Comparison of ENCODE assay signal across 8 mouse cellular contexts in genomic region chr9:65724471-65725290, GRCm38 (mm10). TPM values are rescaled to one million over a fixed set of nuclear protein-coding genes. Genes with fewer than 3 reads are reported as not detected.
A peak's percentile ranks its signal among the peaks of the same experiment; 100 is the strongest.
DNase-seq lines count a peak whose midpoint lies in the region; ATAC-seq lines count a peak whose summit lies in the region.

No protein-coding gene starts in this region.

- H3K9me3 ChIP-seq in neural tube, embryonic 11.5 days (ENCODE audit: control insufficient read depth, low read length) = no peaks in the 10 kb centered on the region
- no peaks in the 10 kb centered on the region for H3K9me3 ChIP-seq in forebrain, embryonic 15.5 days
- H3K9me3 ChIP-seq in hindbrain, embryonic 12.5 days (replicated peaks) = no peaks in the 10 kb centered on the region
- H3K9me3 ChIP-seq in midbrain, embryonic 12.5 days = no peaks in the 10 kb centered on the region

- no peak overlapping the region for H3K9ac ChIP-seq in neural tube, embryonic 11.5 days (ENCODE audit: low read length)
- peak overlapping the region; percentile 5; the same call in 1 of the 2 replicates for H3K9ac ChIP-seq in forebrain, embryonic 15.5 days (replicated peaks)
- H3K9ac ChIP-seq in hindbrain, embryonic 12.5 days = peak overlapping the region; percentile 10; the same call in 1 of the 2 replicates
- H3K9ac ChIP-seq in midbrain, embryonic 12.5 days (replicated peaks) = peak overlapping the region; percentile 28; the same call in 1 of the 2 replicates

- 55% methylated on average over 8 of the region's 8 CpGs for WGBS in neural tube, embryonic 11.5 days
- 7% methylated on average over 8 of the region's 8 CpGs for WGBS in forebrain, embryonic 15.5 days
- 28% methylated on average over 8 of the region's 8 CpGs for WGBS in hindbrain, embryonic 12.5 days
- WGBS in midbrain, embryonic 12.5 days = 13% methylated on average over 8 of the region's 8 CpGs

- no peak for ATAC-seq in neural tube, embryonic 11.5 days (ENCODE audit: insufficient read depth, low FRiP score, low TSS enrichment)
- peak; percentile 82 for ATAC-seq in forebrain, embryonic 15.5 days (replicated peaks)
- ATAC-seq in hindbrain, embryonic 12.5 days (ENCODE audit: low FRiP score) = no peak; the same call in 1 of the 2 replicates
- ATAC-seq in midbrain, embryonic 12.5 days (ENCODE audit: low FRiP score, low read depth) = no peak

- DNase-seq in neural tube, embryonic 11.5 days (ENCODE audit: low spot score) = no peak
- DNase-seq in neural tube, embryonic 10.5 days (ENCODE audit: extremely low spot score, low spot score) = no peak
- peak; percentile 53 for DNase-seq in cerebellum, adult 11-12 months
- DNase-seq in spleen, adult 12 weeks (ENCODE audit: low spot score) = no peak
- no peak for DNase-seq in spleen, postnatal 36 days (ENCODE audit: low spot score in 2 of 2)

- H3K27me3 ChIP-seq in neural tube, embryonic 11.5 days (ENCODE audit: control insufficient read depth, insufficient read depth, low read length) = no peaks in the 10 kb centered on the region
- no peaks in the 10 kb centered on the region for H3K27me3 ChIP-seq in forebrain, embryonic 15.5 days
- H3K27me3 ChIP-seq in hindbrain, embryonic 12.5 days = no peaks in the 10 kb centered on the region
- no peaks in the 10 kb centered on the region for H3K27me3 ChIP-seq in midbrain, embryonic 12.5 days

- peak overlapping the region; percentile 24; the same call in 1 of the 2 replicates for H3K27ac ChIP-seq in neural tube, embryonic 11.5 days (ENCODE audit: low read depth, low read length)
- H3K27ac ChIP-seq in forebrain, embryonic 15.5 days (replicated peaks) = peak overlapping the region; percentile 86
- H3K27ac ChIP-seq in hindbrain, embryonic 12.5 days = peak overlapping the region; percentile 82
- H3K27ac ChIP-seq in midbrain, embryonic 12.5 days (replicated peaks) = peak overlapping the region; percentile 73

- H3K4me2 ChIP-seq in neural tube, embryonic 11.5 days (ENCODE audit: low read depth) = no peak overlapping the region
- H3K4me2 ChIP-seq in forebrain, embryonic 15.5 days (replicated peaks) = peak overlapping the region; percentile 3; the same call in 1 of the 2 replicates
- H3K4me2 ChIP-seq in hindbrain, embryonic 12.5 days (replicated peaks) = 0 out of 2 replicates have a peak overlapping the region, but pooled peaks have one; percentile 8
- peak overlapping the region; percentile 21; the same call in 1 of the 2 replicates for H3K4me2 ChIP-seq in midbrain, embryonic 12.5 days (replicated peaks)

- peaks cover 14% of the 10 kb centered on the region for H3K4me1 ChIP-seq in neural tube, embryonic 11.5 days (ENCODE audit: control insufficient read depth, insufficient read depth, low read length)
- H3K4me1 ChIP-seq in forebrain, embryonic 15.5 days = peaks cover 47% of the 10 kb centered on the region
- H3K4me1 ChIP-seq in hindbrain, embryonic 12.5 days = peaks cover 38% of the 10 kb centered on the region
- peaks cover 48% of the 10 kb centered on the region for H3K4me1 ChIP-seq in midbrain, embryonic 12.5 days

- no peak overlapping the region for H3K4me3 ChIP-seq in neural tube, embryonic 11.5 days (ENCODE audit: low read depth, low read length)
- H3K4me3 ChIP-seq in forebrain, embryonic 15.5 days = no peak overlapping the region
- H3K4me3 ChIP-seq in hindbrain, embryonic 12.5 days = no peak overlapping the region
- H3K4me3 ChIP-seq in midbrain, embryonic 12.5 days = no peak overlapping the region

- no peaks in the 10 kb centered on the region for H3K36me3 ChIP-seq in neural tube, embryonic 11.5 days (ENCODE audit: control insufficient read depth, insufficient read depth, low read length)
- H3K36me3 ChIP-seq in forebrain, embryonic 15.5 days = no peaks in the 10 kb centered on the region
- peaks cover 5% of the 10 kb centered on the region for H3K36me3 ChIP-seq in hindbrain, embryonic 12.5 days
- H3K36me3 ChIP-seq in midbrain, embryonic 12.5 days = peaks cover 7% of the 10 kb centered on the region

RNA-seq across cellular contexts. Expression of gene Oaz2, which starts 56.9 kb away (rescaled TPM):
- polyA plus RNA-seq in neural tube, embryonic 11.5 days (2014; fragmentation: Nextera tagmentation; extraction: Ambion mirVana) = 254 and 263 TPM in 2 replicates
- polyA plus RNA-seq in forebrain, embryonic 15.5 days (2015; fragmentation: Nextera tagmentation; extraction: Ambion mirVana) = 328 and 347 TPM in 2 replicates
- 312 and 323 TPM in 2 replicates for polyA plus RNA-seq in hindbrain, embryonic 12.5 days (2016; fragmentation: Nextera tagmentation; extraction: Ambion mirVana)
- polyA plus RNA-seq in midbrain, embryonic 12.5 days (2016; fragmentation: Nextera tagmentation; extraction: Ambion mirVana) = 262 and 269 TPM in 2 replicates

Comparison
In these comparisons a context has a peak if more than half of its experiments do, and no peak if none do; other contexts are left out.
1. H3K27ac ChIP-seq: peak in every context shown above with its lines; median percentile 86 in forebrain, embryonic 15.5 days; 82 in hindbrain, embryonic 12.5 days; 73 in midbrain, embryonic 12.5 days; 24 in neural tube, embryonic 11.5 days.